Mouse (Mus musculus): ENCODE results near the gene Hoxb9.

The Hoxb9 gene

GRCm38 (mm10) chr11:96298895-96299667 is 27.8 kb downstream of the Hoxb9 start:
- DNase-seq (ENCODE audit: low read depth, low spot score): no peak

- no peak for DNase-seq (ENCODE audit: low read depth, low spot score)
These were observed 28.5 kb downstream of the Hoxb9 start for GRCm38 (mm10) chr11:96299781-96300180.

GRCm38 (mm10) chr11:96300354-96301063 is 29.3 kb downstream of the Hoxb9 start:
- no peak for DNase-seq (ENCODE audit: low read depth, low spot score)

DNA sequence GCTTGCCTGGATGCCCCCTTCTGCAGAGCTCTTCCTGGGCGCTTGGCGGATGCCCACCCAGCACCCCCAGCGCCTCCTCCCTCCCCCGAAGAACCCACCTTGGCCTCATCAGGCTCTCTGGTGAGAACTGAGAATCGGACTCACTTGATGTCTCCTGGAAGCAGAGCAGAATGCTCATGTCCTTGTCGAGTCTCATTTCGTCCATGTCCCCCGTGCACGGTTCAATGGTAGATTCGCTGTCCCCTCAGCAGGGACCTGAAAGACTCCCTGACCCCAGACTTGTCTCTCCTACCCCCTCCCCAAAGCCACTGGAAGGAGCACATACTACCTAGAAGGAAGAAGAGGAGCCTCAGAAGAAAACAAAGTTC is 29.8 kb downstream of the Hoxb9 start:
- DNase-seq (ENCODE audit: low read depth, low spot score): no peak

- DNase-seq (ENCODE audit: low read depth, low spot score): peak; percentile 11
These were observed 30.6 kb downstream of the Hoxb9 start for GRCm38 (mm10) chr11:96301837-96302236.

DNA sequence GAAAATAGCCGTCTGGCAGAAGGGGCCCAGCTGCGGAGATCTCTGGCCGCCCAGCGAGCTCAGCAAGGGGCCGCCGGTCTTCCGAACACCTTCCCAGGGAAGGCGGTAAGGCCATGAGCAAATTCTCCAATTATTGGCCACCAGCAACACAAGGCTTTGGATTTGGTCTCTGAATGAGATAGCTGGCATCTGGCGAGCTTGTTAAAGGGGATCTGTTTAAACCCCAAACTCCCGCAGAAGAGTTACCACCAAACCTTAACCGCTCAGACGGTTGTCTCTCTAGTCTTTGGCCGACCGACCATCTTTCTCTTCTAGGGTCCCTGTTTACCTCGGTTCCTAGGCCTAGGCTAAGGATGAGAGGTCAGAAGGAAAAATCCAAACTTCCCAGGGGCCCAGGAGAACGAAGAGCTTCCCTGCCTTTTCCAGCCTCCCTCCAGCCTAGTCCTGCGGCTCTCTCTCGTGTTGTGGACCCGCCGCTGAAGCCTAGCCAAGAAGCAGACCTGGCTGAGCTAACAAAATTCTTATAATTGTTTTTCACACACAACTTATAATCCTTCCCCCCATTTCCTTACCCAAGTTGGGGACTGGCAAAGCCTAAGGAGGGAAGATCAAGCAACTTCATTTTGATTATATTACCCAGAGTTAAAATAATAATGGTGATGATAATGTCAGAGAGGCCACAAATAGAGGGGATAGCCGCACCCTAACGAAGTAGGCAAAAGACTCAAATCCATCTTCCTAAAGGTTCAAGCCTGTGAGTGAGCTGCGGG is 31.3 kb downstream of the Hoxb9 start:
- no peak for DNase-seq (ENCODE audit: low read depth, low spot score)

DNA sequence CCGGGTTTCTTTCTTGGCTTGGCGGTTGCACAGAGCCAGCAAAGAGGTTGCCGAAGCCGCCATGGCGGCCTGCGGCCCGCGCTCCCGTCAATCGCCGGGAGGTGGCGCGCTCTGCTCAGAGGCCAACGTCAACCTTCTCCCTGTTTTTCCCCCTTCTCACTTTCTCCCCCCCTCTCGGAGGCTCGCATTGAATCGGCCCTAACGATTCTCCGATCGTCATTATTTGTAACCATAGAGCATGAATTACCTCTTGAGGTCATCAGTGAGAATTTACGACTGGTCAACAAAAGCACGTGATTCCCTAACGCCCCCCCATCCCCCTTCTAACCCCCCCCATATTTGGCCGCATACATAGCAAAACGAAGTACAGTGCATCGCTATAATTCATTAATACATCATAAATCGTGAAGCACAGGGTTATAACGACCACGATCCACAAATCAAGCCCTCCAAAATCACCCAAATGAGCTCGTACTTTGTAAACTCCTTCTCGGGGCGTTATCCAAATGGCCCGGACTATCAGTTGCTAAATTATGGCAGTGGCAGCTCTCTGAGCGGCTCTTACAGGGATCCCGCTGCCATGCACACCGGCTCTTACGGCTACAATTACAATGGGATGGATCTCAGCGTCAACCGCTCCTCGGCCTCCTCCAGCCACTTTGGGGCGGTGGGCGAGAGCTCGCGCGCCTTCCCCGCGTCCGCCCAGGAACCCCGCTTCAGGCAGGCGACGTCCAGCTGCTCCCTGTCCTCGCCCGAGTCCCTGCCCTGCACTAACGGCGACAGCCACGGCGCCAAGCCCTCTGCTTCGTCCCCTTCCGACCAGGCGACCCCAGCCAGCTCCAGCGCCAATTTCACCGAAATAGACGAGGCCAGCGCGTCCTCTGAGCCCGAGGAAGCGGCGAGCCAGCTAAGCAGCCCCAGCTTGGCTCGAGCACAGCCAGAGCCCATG is 32.2 kb downstream of the Hoxb9 start, which contains the start of gene Hoxb5:
Gene Hoxb5 (plus strand): TSS at position 186 of the 949 bp plus-strand sequence.
- DNase-seq (ENCODE audit: low read depth, low spot score): peak; percentile 14

GRCm38 (mm10) chr11:96304381-96305195 is 33.3 kb downstream of the Hoxb9 start:
- DNase-seq (ENCODE audit: low read depth, low spot score): no peak

- DNase-seq (ENCODE audit: low read depth, low spot score): no peak
These were observed 34.4 kb downstream of the Hoxb9 start for GRCm38 (mm10) chr11:96305505-96306182.

DNA sequence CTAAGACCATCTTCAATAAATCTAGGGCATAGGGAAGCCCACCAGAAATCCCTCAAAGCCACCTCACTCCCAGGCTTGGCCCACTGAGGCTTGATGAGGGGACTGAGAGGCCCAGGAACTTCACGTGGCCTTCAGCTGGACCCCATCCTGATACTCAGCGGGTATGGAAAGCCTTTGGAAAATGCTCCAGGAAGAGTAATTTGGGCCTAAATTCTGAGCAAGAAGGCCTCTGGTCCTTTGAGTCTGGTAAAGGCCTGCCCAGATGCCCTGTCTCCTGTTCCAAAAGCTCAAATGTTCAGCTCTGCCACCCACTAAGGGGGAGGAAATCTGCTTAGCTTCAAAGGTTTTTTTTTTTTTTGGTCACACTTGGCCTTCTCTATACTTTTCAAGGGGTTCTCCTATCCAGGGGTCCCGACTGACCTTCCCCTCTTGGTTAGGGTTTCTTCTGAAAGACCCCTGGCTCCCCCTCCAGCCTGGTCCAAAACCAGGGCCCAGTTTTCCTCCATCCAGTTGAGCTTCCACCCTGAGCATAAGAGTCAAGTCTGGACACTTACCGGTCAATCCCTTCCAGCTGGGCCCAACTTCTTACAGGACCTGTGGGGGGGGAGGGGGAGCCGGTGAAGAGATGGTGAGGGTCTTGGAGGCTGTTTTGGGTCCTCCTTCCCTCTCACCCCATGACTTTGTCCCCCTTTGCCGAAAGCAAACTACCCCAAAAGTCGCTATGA is 35.1 kb downstream of the Hoxb9 start:
- DNase-seq (ENCODE audit: low read depth, low spot score): no peak

- DNase-seq (ENCODE audit: low read depth, low spot score): no peak
These were observed 35.6 kb downstream of the Hoxb9 start for GRCm38 (mm10) chr11:96306908-96307269.

DNA sequence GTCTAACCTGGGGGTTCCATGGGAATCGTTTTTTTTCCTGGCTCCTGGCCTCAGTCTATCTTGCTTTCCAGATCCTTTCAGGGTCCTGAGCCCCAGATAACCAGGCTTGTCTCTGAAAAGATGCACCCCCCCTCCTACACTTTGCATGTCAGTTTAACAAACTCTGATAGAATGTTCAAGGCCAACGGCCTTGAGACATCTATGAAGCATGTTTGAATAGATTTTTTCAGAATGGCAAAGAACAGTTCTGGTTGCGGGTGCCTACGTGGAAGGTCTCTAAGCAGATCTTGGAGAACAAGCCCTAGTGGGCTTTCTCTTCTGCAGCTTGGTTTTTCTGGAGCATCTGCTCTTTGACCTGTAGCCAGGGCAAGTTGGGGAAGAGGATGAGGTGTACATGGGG is 37.5 kb downstream of the Hoxb9 start:
- no peak for DNase-seq (ENCODE audit: low read depth, low spot score)

DNA sequence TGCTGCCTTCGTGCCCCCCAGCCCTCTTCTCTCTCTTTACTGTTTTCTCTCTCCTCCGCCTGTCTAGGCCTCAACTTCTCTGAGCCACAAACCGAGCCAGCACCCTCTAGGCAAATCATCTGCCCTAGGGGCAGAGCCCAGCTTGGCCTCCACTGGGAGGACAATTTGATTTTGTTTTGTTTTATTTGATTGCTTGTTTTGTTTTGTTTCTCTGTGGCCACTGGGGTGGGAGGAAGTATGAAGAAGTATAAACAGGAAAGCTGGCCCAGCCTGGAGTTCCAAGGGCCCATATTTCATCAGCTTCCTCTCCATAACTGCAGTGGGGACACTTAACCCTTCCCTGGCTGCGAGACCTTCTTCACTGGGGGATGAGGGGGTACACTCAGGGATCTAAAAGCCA is 38.0 kb downstream of the Hoxb9 start:
- DNase-seq (ENCODE audit: low read depth, low spot score): no peak

DNA sequence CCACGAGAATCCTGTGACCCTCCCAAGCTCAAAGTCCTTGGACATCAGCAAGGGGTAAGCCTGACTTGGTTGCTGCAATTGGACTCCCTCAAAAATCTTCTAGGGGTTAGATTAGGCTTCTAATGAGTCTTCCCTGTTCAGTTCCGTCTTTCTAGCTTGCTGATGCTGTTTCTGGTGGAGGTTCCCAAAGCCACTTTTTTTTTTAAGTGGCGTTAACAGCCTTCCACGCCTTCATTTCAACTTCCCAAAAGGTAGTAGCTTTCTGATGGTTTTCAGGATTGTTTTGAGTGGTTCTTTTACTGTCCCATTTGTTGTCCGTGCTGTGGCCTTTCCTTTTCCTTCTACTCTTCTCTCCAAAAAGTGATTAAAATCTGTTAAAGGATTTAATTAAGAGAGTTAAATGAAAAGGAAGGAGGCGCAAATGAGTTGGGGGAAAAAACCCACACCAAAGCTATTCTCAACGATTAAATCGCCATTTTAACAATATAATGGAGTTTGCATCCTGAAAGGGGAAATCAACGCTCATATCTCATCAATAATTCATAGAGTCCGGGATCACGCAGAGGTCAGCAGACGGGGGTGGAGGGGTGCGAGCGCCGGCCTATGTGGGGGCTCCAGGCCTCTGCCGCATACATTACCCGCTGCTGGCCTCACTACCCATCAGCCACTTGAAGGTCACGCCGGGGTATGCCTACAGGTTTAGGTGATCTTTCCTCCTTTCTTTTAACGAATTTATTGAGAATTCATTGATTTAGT is 39.1 kb downstream of the Hoxb9 start:
- DNase-seq (ENCODE audit: low read depth, low spot score): no peak

DNA sequence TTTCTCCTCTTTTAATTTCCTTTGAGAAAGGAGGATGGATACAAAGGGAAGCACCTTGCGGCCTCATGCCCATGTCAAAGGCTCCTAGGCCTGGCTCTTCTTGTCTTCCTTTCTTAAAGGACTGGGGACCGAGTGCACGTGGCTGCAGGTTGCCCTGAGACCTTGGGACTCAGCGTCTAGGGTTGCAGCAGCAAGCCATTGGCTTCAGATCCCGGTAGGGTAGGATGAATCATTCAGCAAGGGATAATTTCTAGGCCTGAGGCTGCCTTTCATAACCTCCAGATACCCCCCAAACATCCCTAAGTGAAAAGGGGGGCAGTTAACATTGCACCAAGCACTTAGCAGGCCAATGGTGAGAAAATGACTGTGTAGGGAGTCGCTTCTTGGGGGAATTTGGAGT is 39.8 kb downstream of the Hoxb9 start:
- no peak for DNase-seq (ENCODE audit: low read depth, low spot score)

- DNase-seq (ENCODE audit: low read depth, low spot score): peak; percentile 26
These were observed 40.5 kb downstream of the Hoxb9 start for GRCm38 (mm10) chr11:96311520-96312417.

DNA sequence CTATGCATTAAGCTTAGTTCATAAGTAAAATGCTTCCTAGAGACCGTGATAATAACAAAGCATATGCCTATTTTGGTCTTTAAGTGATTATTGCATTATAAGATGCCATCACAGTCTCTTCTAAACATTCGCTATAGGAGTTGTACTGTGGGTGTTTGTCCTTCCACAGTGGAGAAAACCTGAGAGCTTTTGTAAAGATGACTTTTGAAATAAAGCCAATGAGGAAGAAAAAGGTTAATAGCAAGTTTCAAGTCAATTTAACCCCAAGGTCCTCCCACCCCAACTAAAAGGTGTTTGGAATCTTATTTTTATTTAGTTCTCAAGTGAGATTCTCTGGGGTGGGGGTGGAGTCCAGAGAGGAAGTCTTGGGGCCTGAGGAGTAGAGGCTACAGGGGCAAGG is 41.9 kb downstream of the Hoxb9 start:
- DNase-seq (ENCODE audit: low read depth, low spot score): no peak
